Mouse (Mus musculus) MEL (cell line): Measurements from ENCODE around the gene Atrnl1.

Experiments used
- CTCF ChIP-seq, 3 experiments: IDR thresholded peaks in 2 of 3; conservative IDR thresholded peaks in 1 of 3; 2 replicates each; pipeline ENCODE4 v1.5.1; 2011 to 2012; ENCODE audit warnings: low read length in 3 of 3, low read depth in 2 of 3, mild to moderate bottlenecking in 2 of 3, improper control_type of control experiment in 1 of 3, inconsistent platforms in 1 of 3, mixed read lengths in 1 of 3, moderate library complexity in 1 of 3; ENCODE audit not compliant: control insufficient read depth in 1 of 3, insufficient read depth in 1 of 3, poor library complexity in 1 of 3, severe bottlenecking in 1 of 3
- EP300 ChIP-seq, 2 experiments: IDR thresholded peaks; 2 replicates each; pipeline ENCODE4 v1.6.1; 2011; ENCODE audit warnings: improper control_type of control experiment in 2 of 2, low read length in 2 of 2, low read depth in 1 of 2, mild to moderate bottlenecking in 1 of 2
- GATA1 ChIP-seq: IDR thresholded peaks from 2 replicates; pipeline ENCODE4 v1.6.1; 2011; ENCODE audit warnings: low read depth, low read length, improper control_type of control experiment
- MAFK ChIP-seq: IDR thresholded peaks from 2 replicates; pipeline ENCODE4 v1.6.1; 2011; ENCODE audit warnings: low read depth, mild to moderate bottlenecking, low read length, improper control_type of control experiment, borderline replicate concordance
- MXI1 ChIP-seq: IDR thresholded peaks from 2 replicates; pipeline ENCODE4 v1.6.1; 2011; ENCODE audit warnings: mild to moderate bottlenecking, low read depth, low read length, improper control_type of control experiment
- POLR2A ChIP-seq, 2 experiments: IDR thresholded peaks; 2 replicates each; pipeline ENCODE4 v1.6.1; 2011 to 2012; ENCODE audit warnings: low read length in 2 of 2, mild to moderate bottlenecking in 2 of 2, control low read depth in 1 of 2, improper control_type of control experiment in 1 of 2, low read depth in 1 of 2, moderate library complexity in 1 of 2; ENCODE audit not compliant: control insufficient read depth in 1 of 2, insufficient read depth in 1 of 2, poor library complexity in 1 of 2
- POLR2AphosphoS2 ChIP-seq: IDR thresholded peaks from 2 replicates; pipeline ENCODE4 v1.6.1; 2011; ENCODE audit warnings: low read length, improper control_type of control experiment
- TCF12 ChIP-seq: IDR thresholded peaks from 2 replicates; pipeline ENCODE4 v1.6.1; 2014; ENCODE audit warnings: low read depth, mild to moderate bottlenecking, inconsistent platforms, low read length, improper control_type of control experiment, moderate library complexity
- UBTF ChIP-seq: IDR thresholded peaks from 2 replicates; pipeline ENCODE4 v1.6.1; 2012; ENCODE audit warnings: low read depth, mild to moderate bottlenecking, inconsistent platforms, low read length, improper control_type of control experiment, moderate library complexity, borderline replicate concordance; ENCODE audit not compliant: insufficient read depth
- USF1 ChIP-seq: IDR thresholded peaks from 2 replicates; pipeline ENCODE4 v1.6.1; 2014; ENCODE audit warnings: low read depth, mild to moderate bottlenecking, inconsistent platforms, low read length, improper control_type of control experiment, moderate library complexity
- ZMIZ1 ChIP-seq: IDR thresholded peaks from 2 replicates; pipeline ENCODE4 v1.6.1; 2012; ENCODE audit warnings: low read depth, mild to moderate bottlenecking, inconsistent platforms, low read length, improper control_type of control experiment, moderate library complexity
- ZNF384 ChIP-seq: IDR thresholded peaks from 2 replicates; pipeline ENCODE4 v1.6.1; 2012; ENCODE audit warnings: low read depth, mild to moderate bottlenecking, inconsistent platforms, low read length, improper control_type of control experiment

GRCm38 (mm10) chr19:57572360-57573237 is 38.2 kb upstream of the Atrnl1 start:
- TF ChIP-seq POLR2A (IDR thresholded peaks at IDR 0.05; ENCODE audit: control insufficient read depth in 1 of 2, insufficient read depth in 1 of 2, low read depth in 1 of 2, low read length in 2 of 2, poor library complexity in 1 of 2) (no peak), CTCF (IDR thresholded peaks at IDR 0.05 in 2 of 3, conservative IDR thresholded peaks at IDR 0.05 in 1 of 3; ENCODE audit: control insufficient read depth in 1 of 3, insufficient read depth in 1 of 3, low read depth in 2 of 3, low read length in 3 of 3, poor library complexity in 1 of 3, severe bottlenecking in 1 of 3) (no peak), EP300 (IDR thresholded peaks at IDR 0.05; ENCODE audit: low read depth in 1 of 2, low read length in 2 of 2) (no peak), MXI1 (no peak), USF1 (no peak), POLR2AphosphoS2 (no peak), GATA1 (no peak), UBTF (no peak), TCF12 (no peak), ZMIZ1 (no peak), MAFK (no peak), ZNF384 (no peak)
